Mouse (Mus musculus) ES-E14 (cell line): Measurements from ENCODE around the gene Scn8a. TPM values are rescaled to one million over a fixed set of nuclear protein-coding genes. Genes with fewer than 3 reads are reported as not detected.

Experiments used
- DNase-seq: peaks from one replicate; pipeline ENCODE4 v3.0.0-alpha.2; 2013; ENCODE audit warnings: low read depth, low spot score
- H3K27ac ChIP-seq: 2 replicates; pipeline ENCODE4 v1.5.1; 2012; ENCODE audit warnings: low read depth, mild to moderate bottlenecking, low read length, moderate library complexity, mixed read lengths; ENCODE audit not compliant: poor library complexity, insufficient read depth, severe bottlenecking
- H3K36me3 ChIP-seq: 2 replicates; pipeline ENCODE4 v1.6.1; 2012; ENCODE audit warnings: mild to moderate bottlenecking, low read length, moderate library complexity, mixed read lengths; ENCODE audit not compliant: control insufficient read depth, poor library complexity, insufficient read depth, severe bottlenecking
- H3K4me1 ChIP-seq, 2 experiments: fragments of 150-350 bp in 1 of 2; sonication (generic) in 1 of 2; 2 replicates each; pipeline ENCODE4 v1.6.1; 2012; ENCODE audit warnings: low read length in 2 of 2, mild to moderate bottlenecking in 1 of 2, mixed read lengths in 1 of 2; ENCODE audit not compliant: control insufficient read depth in 2 of 2, insufficient read depth in 2 of 2, poor library complexity in 1 of 2
- H3K4me3 ChIP-seq, 2 experiments: fragments of 150-350 bp in 1 of 2; sonication (generic) in 1 of 2; 2 replicates each; pipeline ENCODE4 v1.5.1; 2012; ENCODE audit warnings: low read length in 2 of 2, low read depth in 1 of 2, mild to moderate bottlenecking in 1 of 2, mixed read lengths in 1 of 2; ENCODE audit not compliant: insufficient read depth in 1 of 2, poor library complexity in 1 of 2, severe bottlenecking in 1 of 2
- H3K9ac ChIP-seq: 2 replicates; pipeline ENCODE4 v1.6.1; 2012; ENCODE audit warnings: low read depth, mild to moderate bottlenecking, low read length, mixed read lengths; ENCODE audit not compliant: poor library complexity, insufficient read depth, severe bottlenecking
- H3K9me3 ChIP-seq: fragments of 150-350 bp; sonication (generic); 2 replicates; pipeline ENCODE4 v1.6.1; 2012; ENCODE audit warnings: low read depth, mild to moderate bottlenecking, low read length; ENCODE audit not compliant: control insufficient read depth, insufficient read depth
- CHD2 ChIP-seq: IDR thresholded peaks from 2 replicates; pipeline ENCODE4 v1.6.1; 2014; ENCODE audit warnings: mild to moderate bottlenecking, low read depth, low read length, inconsistent platforms
- HCFC1 ChIP-seq: IDR thresholded peaks from 2 replicates; pipeline ENCODE4 v1.6.1; 2012; ENCODE audit warnings: low read length, inconsistent platforms, borderline replicate concordance; ENCODE audit not compliant: insufficient read depth
- MAFK ChIP-seq: IDR thresholded peaks from 2 replicates; pipeline ENCODE4 v1.6.1; 2014; ENCODE audit warnings: mild to moderate bottlenecking, low read depth, low read length, inconsistent platforms; ENCODE audit not compliant: insufficient read depth
- ZC3H11A ChIP-seq: IDR thresholded peaks from 2 replicates; pipeline ENCODE4 v1.6.1; 2012; ENCODE audit warnings: low read depth, mild to moderate bottlenecking, inconsistent platforms, low read length, borderline replicate concordance
- ZNF384 ChIP-seq: IDR thresholded peaks from 2 replicates; pipeline ENCODE4 v1.6.1; 2012; ENCODE audit warnings: low read depth, low read length, inconsistent platforms
- in situ Hi-C, 2 experiments: fragments of 600-800 bp; cut with MboI; formaldehyde crosslinking; loops; one replicate each; pipeline ENCODE4 v1.15.1; 2025; ENCODE audit warnings: low sequenced_read_pairs in 2 of 2, inconsistent platforms in 1 of 2; ENCODE audit not compliant: unreplicated experiment in 2 of 2
- total RNA-seq: library from RNA; depleted of rRNA; stranded (reverse); fragments of 300-350 nt; gene quantifications from 2 replicates; pipeline ENCODE4 v1.2.3, GENCODE M21; 2012

The Scn8a gene
- total RNA-seq, 1 experiment, result 6.1 TPM

DNA sequence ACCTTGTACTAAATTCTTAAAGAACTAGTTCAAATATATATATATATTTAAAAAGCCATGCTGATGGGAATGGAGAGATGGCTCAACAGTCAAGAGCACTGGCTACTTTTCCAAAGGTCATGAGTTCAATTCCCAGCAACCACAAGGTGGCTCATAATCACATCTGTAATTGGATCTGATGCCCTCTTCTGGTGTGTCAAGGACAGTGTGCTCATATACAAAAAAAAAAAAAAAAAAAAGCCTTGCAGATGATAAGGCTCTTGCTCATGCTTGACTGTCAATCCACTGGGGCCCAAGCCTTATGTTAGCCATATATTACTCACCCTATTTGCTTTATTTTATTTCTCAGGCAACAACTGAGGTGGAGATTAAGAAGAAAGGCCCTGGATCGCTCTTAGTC, 132.0 kb downstream of the Scn8a start:
- Histone ChIP-seq H3K9me3 (no peaks in the 10 kb centered on the region), H3K9ac (no peak overlapping the region), H3K4me1 (no peaks in the 10 kb centered on the region), H3K36me3 (no peaks in the 10 kb centered on the region), H3K4me3 (no peak overlapping the region), H3K27ac (no peak overlapping the region)
- in situ Hi-C loops, result no loop called here
- no peak for DNase-seq
- no peak for TF ChIP-seq CHD2
- TF ChIP-seq MAFK, result no peak
- TF ChIP-seq ZC3H11A, result no peak
- no peak for TF ChIP-seq HCFC1

DNA sequence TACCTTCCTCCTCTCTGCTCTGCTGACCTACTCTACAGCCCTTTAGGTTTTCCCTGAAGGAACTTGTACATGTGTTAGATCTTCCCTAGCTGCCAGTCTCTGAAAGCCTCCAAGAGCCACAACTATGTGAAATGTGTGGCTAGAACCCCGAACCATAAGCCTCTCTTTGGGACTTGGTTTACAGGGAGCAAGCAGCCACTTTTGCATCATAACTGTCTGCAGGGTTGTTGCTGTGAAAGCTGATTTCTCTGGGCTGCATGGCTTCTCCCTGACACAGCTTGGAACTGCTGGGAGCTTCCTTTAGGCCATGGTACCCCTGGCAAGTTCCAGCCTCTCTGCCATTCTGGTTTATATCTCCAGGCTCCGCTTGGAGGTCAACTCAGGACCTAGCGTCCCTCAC, 132.8 kb downstream of the Scn8a start:
- DNase-seq, result no peak
- Histone ChIP-seq H3K4me1 (peaks cover 0 to 2% of the 10 kb centered on the region in 2 experiments; a peak in 1 of 4 replicates), H3K36me3 (no peaks in the 10 kb centered on the region), H3K4me3 (no peak overlapping the region), H3K9me3 (no peaks in the 10 kb centered on the region), H3K27ac (no peak overlapping the region), H3K9ac (no peak overlapping the region)
- in situ Hi-C loops, result no loop called here
- TF ChIP-seq HCFC1 (no peak), ZC3H11A (no peak), ZNF384 (no peak), MAFK (no peak), CHD2 (no peak)

DNA sequence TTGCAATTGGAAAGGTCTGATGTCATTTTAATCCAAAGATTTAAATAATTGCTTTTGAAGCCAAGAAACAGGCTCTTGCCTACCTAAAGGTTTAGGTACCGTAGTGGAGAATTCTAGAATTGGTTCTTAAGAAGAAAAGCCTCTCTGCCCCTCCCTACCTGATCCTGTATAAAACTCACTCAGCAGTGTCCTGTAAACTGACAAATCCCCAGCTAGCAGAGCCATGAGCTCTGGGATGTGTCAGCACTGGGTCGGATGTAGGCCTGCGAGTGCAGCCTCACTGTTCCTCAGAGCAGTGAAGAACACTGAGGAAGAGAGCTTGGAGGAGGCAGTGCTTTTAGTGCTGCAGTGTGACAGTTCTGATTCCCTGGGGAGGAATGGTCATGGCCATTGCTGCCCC, 134.9 kb downstream of the Scn8a start:
- no peaks in the 10 kb centered on the region for H3K36me3 ChIP-seq
- H3K4me1 ChIP-seq, result peaks cover 0 to 2% of the 10 kb centered on the region in 2 experiments; a peak in 1 of 4 replicates
- in situ Hi-C loops, result no loop called here
- no peaks in the 10 kb centered on the region for H3K9me3 ChIP-seq
- no peak for DNase-seq
- no peak overlapping the region for H3K4me3 ChIP-seq
- TF ChIP-seq HCFC1 (no peak), MAFK (no peak), ZC3H11A (no peak), ZNF384 (no peak), CHD2 (no peak)
- no peak overlapping the region for H3K9ac ChIP-seq
- H3K27ac ChIP-seq, result no peak overlapping the region

DNA sequence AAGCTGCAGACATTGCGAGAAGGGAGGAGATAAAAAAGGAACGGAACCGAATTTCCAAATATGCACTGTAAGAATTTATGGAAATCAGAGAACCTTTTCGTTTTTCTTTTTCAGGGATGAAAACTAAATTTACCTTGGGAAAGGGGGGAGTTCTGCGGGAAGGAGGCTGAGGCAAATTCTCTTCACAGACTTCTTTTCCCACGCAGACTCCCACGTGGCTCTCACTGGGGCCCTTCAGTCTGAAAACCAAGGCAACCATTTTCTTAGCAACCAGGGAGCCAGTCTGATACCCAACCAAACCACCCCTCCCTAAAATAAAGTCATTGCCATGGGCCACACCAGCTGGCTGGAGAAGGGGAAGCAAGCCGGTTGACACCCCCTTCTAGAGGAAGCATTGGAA, 136.1 kb downstream of the Scn8a start:
- H3K36me3 ChIP-seq, result no peaks in the 10 kb centered on the region
- no peak overlapping the region for H3K27ac ChIP-seq
- TF ChIP-seq HCFC1 (no peak), ZNF384 (no peak), MAFK (no peak), CHD2 (no peak)
- H3K4me3 ChIP-seq, result no peak overlapping the region
- H3K9ac ChIP-seq, result no peak overlapping the region
- peaks cover 0 to 2% of the 10 kb centered on the region in 2 experiments; a peak in 1 of 4 replicates for H3K4me1 ChIP-seq
- no peaks in the 10 kb centered on the region for H3K9me3 ChIP-seq
- in situ Hi-C loops, result no loop called here
- no peak for DNase-seq

DNA sequence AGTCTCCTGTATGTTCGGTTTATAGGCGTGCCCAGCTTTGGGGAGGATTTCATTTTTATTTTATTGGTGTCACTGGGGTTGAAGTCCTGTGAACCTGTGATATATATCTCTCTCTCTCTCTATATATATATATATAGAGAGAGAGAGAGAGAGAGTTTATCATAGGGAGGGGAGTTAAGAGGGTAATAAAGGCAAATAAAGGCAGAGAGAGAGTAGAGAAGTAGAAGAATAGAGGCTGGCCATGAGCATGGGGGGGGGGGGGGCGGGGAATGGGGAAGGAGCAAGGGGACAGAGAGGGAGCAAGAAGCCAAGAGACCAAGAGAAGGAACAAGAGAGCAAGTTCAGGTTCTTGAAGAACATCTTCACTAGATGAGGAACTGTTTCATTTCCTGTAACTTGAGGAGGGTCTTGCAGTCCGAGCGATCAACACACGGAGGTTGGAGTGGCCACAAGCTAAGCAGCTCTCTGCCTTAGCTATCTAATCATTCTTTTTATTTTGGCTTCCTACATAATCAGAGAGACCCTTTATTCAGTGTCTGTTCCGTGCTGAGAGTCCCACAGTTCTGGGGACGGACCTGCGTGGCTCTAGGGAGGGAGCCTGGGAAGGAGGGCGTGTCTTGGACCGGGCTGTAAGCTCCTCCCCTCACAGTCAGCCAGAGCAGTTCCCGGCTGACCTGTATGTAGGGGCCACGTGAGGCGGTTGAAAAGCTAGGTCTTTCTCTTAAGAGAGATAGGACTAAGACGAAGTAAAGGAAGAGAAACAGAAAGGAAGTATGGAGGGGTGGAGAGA, 136.8 kb downstream of the Scn8a start:
- Histone ChIP-seq H3K9me3 (no peaks in the 10 kb centered on the region), H3K4me1 (peaks cover 0 to 2% of the 10 kb centered on the region in 2 experiments; a peak in 1 of 4 replicates), H3K4me3 (peak overlapping the region in 1 of 2 experiments; percentile 74; a peak in 2 of 4 replicates), H3K27ac (no peak overlapping the region), H3K9ac (no peak overlapping the region), H3K36me3 (no peaks in the 10 kb centered on the region)
- in situ Hi-C loops, result no loop called here
- TF ChIP-seq CHD2, result no peak
- TF ChIP-seq ZC3H11A, result no peak
- TF ChIP-seq HCFC1, result no peak
- no peak for TF ChIP-seq MAFK
- no peak for TF ChIP-seq ZNF384
- DNase-seq, result no peak
